Mouse (Mus musculus) spleen, adult 12 weeks (tissue): ENCODE data around the gene Csrnp2.
"Not testable (repeated sequence)": the region's sequence is repeated elsewhere in the genome, so short reads cannot be mapped to it uniquely, and the experiment has no call there.

Source experiments
- DNase-seq: peaks from one replicate; pipeline ENCODE4 v3.0.0; 2022; ENCODE audit warnings: low spot score

The Csrnp2 gene

GRCm38 (mm10) chr15:100495102-100495501 is at the start of gene Csrnp2:
Gene Csrnp2 (minus strand): TSS chr15:100495488.
- peak; percentile 71 for DNase-seq

GRCm38 (mm10) chr15:100543651-100544030 is 48.4 kb upstream of the Csrnp2 start:
- not testable (repeated sequence) for DNase-seq

DNA sequence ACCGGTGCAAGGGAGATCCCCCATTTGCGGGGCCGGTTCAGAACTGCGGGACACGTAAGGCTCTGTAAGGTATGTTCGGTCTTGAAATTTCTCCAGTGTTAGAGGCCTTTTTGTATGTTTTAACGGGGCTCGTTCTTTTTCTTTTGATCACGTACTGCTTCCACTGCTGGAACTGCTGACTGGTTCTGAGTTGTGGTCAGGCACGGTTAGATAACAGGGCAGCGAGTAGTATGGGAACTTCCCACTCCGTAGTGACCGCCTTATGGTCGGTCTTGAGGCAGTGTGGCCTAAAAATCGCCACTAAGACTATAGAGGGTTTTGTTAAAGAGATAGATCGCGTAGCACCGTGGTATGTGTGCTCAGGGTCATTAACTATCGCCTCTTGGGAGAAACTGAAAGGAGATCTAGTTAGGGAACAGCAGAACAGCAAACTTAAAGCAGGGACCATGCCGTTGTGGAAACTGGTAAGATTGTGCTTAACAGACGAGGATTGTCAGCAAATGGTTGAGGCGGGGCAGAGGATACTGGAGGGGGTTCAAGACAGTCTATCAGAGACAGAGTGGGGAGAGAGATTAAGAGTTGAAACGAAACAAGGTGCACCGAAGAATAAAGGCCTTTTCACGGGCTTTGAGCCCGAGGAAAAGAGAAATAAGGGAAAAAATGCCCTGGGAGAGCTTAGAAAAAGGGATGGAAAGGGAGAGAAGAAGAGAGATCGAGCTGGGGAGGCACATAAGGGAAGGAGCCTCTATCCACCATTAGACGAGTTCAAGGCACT is 47.8 kb upstream of the Csrnp2 start:
- DNase-seq = not testable (repeated sequence)

DNA sequence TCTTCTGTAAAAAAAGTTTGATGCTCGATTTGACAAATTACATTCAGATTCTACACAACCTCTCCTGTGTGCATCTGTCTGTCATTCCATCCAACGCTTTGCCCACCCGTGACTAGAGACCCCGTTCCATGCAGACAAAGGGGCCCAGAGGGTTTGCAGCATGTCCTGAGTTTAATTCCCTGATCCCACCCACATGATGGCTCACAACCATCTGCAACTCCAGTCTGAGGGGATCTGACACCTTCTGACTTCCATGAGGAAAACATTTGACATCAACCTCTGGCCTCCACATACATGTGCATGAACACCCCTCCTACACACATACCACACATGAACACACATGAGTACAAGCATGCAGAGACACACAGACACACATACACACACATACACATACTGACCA is 46.1 kb upstream of the Csrnp2 start:
- no peak for DNase-seq

- DNase-seq = not testable (repeated sequence)
These were observed 45.7 kb upstream of the Csrnp2 start for GRCm38 (mm10) chr15:100541001-100541400.

- no peak for DNase-seq
These were observed 44.1 kb upstream of the Csrnp2 start for GRCm38 (mm10) chr15:100539411-100539810.

- no peak for DNase-seq
These were observed 42.6 kb upstream of the Csrnp2 start for GRCm38 (mm10) chr15:100537913-100538312.

GRCm38 (mm10) chr15:100527900-100528299 is 32.6 kb upstream of the Csrnp2 start:
- DNase-seq = no peak

DNA sequence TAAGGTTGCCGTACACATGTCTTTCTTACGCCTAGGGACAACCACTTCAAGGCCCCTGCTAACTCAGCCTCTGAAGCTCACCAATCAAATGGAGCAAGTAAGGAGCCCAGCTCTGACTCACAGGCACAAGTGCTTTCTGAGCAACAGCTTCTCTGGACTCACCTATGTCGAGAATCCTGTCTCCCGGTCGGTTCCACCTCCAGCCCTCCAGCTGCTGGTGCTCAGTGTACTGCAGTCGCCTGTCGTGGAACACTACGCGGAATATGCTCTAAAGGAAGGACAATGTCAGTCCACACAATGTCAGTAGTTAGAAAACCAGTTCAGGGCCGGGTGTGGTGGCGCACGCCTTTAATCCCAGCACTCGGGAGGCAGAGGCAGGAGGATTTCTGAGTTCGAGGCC is 30.1 kb upstream of the Csrnp2 start:
- no peak for DNase-seq

DNA sequence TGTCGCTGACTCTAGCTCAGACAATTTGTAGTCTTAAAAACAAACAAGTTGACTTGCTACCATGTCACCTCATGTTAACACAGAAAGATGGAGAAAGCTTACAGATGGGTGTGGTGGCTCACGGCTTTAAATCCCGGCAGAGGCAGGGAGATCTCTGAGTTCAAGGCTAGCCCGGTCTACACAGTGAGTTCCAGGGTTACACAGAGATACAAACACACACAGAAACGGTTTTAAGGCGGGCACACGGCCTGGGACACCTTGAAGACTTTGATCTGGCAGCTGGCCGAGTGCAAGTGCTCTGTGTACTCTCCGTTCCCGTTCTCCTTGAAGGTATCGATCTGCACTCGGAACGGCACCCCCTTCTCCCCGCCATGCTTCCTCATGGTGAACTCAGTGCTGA is 25.0 kb upstream of the Csrnp2 start:
- no peak for DNase-seq

- no peak for DNase-seq
These were observed 19.8 kb upstream of the Csrnp2 start for GRCm38 (mm10) chr15:100515121-100515520.

DNA sequence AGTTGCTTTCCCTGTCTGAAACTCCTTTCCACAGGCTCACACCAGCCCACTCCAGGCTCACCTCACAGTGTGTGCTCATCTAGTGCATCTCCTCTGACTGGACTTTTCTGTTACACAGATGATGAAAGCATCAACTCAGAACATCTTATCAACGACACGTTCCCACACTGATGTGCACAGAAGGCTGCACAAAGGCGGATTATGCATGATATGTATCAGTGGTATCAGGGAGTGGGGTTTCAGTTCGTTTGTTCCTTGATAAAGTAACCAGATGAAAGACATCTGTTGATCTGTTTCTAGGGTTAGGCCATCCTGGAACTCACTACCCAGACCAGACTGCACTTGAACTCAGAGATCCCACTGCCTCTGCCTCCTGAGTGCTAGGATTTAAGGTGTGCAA is 18.1 kb upstream of the Csrnp2 start:
- DNase-seq = no peak

DNA sequence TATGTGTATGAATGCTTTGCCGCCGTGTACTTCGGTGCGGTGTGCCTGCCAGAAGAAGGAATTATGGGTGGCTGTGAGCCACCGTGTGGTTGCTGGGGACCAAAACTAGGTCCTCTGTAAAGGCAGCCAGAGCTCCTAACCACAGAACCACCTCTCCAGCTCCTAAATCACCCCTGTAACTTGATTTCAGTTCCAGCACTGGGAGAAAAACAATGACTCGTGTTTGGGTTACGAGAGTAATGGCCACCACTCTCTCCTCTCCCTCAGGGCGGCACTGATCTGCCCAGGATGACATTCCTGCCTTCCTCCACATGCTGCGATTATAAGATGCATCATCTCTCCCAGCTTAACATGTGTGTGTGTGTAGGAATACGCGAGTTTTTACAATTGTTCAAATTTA is 14.8 kb upstream of the Csrnp2 start:
- DNase-seq = no peak

- no peak for DNase-seq
These were observed 13.3 kb upstream of the Csrnp2 start for GRCm38 (mm10) chr15:100508454-100509167.

DNA sequence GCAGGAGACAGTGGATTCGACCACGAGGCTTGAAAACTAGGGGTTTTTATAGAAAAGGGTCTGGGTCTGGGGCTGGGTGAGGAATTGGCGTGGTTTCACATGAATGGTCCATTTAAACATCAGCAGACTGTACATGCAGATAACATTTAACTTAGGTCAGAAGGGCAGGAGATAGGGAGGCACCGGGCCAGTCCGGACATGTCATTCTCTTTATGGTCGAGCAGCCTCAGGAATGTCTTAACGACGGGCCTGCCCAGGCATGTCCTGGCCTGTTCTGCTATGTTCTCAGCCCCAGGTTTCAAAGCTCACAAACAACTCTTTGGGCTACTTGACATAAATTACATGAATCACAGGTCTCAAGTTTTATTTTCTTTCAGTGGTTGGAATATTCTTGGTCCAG is 4.2 kb upstream of the Csrnp2 start:
- DNase-seq = not testable (repeated sequence)

DNA sequence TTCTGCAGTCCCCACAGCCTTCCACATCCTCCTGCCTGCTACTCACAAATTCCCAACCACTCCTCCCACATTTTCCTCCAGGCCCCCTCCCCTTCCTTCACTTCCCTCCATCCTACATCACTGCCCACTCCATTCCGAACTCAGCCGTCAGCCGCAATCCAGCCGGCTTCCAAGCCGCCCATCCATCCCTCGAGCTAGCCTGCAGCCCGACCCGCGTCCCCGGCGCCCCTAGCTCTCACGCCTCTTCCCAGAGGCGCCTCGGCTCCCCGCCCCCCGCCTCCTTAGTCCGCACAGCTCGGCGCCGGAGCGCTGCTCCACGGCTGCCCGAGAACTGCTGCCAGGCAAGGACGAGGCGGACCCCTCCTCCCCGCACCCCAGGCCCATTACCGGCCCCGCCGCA is 641 bp downstream of the Csrnp2 start:
- DNase-seq = no peak

GRCm38 (mm10) chr15:100491966-100492365 is 3.3 kb downstream of the Csrnp2 start:
- no peak for DNase-seq

- DNase-seq = no peak
These were observed 6.0 kb downstream of the Csrnp2 start for GRCm38 (mm10) chr15:100489263-100489662.

DNA sequence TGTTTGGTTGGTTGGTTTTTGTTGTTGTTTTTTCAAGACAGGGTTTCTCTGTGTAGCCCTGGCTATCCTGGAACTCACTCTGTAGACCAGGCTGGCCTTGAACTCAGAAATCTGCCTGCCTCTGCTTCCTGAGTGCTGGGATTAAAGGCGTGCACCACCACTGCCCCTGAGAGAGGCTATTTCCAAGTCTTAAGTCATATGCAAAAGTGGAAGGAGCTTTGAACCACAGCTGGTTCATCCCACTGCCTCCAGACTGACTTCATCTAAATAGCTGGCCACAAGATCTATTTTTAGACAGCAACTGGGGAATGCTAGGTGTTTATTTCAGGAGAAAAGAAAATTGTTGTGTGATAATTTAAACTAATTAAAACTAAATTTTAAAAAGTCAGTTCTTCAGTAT is 7.0 kb downstream of the Csrnp2 start:
- DNase-seq = not testable (repeated sequence)

DNA sequence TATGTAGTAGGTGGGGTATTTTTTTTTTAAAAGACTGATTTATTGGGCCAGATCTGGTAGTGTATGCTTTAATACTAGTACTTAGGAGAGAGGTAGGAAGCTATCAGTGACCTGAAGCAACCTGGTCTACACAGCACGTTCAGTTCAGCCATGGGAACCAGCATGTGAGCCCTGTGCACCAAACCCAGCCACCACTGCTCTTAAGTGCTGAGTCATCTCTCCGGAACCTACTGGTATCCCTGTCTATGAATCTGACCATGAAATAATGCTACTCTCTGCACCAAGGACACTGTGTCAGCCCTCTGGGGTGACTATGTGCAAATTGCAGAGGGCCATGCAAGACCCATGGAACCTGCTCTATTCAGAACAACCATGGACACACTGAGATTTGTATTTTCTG is 8.2 kb downstream of the Csrnp2 start:
- DNase-seq = no peak

- no peak for DNase-seq
These were observed 8.8 kb downstream of the Csrnp2 start for GRCm38 (mm10) chr15:100486450-100486849.

- DNase-seq = no peak
These were observed 9.7 kb downstream of the Csrnp2 start for GRCm38 (mm10) chr15:100485576-100485975.

- no peak for DNase-seq
These were observed 16.4 kb downstream of the Csrnp2 start for GRCm38 (mm10) chr15:100478925-100479324.

- no peak for DNase-seq
These were observed 16.9 kb downstream of the Csrnp2 start for GRCm38 (mm10) chr15:100478351-100478750.
